Mouse (Mus musculus): Measurements from ENCODE around the gene Arpc5. TPM values are rescaled to one million over a fixed set of nuclear protein-coding genes. Genes with fewer than 3 reads are reported as not detected.

Arpc5 gene
- total RNA-seq, 2 experiments from 2014 or later: 244 to 271 TPM

DNA sequence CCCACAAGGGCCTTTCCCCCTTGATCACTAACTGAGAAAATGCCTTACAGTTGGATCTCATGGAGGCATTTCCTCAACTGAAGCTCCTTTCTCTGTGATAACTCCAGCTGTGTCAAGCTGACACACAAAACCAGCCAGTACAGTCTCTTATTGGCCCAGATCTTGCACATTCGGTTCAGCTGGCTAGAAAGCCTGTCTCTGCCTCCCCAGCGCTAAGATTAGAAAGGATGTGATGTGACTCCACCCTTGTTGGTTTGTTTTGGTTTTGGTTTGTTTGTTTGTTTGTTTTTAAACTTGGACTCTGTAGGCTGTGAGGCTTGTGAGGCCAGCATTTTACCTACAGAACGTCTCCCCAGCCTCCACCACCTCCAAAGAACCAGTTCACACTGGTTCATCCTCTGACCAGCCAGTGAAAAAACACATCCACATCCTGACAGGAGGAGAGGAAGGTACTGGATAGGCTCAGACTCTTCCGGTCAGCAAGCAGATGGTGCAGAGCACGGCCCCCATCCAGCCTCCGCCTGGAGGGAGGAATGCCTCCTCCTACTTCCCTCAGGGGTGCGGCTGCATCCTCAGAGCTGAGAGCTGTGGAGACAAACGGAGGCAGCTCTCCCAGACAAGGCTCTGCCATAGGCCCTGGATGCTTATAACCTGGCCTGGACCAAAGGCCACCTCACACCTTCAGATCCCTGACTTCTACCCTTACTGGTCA, 43.4 kb downstream of the Arpc5 start:
- peak; percentile 26 for DNase-seq
- intact Hi-C loops (cut with DNase I): no loop called here

DNA sequence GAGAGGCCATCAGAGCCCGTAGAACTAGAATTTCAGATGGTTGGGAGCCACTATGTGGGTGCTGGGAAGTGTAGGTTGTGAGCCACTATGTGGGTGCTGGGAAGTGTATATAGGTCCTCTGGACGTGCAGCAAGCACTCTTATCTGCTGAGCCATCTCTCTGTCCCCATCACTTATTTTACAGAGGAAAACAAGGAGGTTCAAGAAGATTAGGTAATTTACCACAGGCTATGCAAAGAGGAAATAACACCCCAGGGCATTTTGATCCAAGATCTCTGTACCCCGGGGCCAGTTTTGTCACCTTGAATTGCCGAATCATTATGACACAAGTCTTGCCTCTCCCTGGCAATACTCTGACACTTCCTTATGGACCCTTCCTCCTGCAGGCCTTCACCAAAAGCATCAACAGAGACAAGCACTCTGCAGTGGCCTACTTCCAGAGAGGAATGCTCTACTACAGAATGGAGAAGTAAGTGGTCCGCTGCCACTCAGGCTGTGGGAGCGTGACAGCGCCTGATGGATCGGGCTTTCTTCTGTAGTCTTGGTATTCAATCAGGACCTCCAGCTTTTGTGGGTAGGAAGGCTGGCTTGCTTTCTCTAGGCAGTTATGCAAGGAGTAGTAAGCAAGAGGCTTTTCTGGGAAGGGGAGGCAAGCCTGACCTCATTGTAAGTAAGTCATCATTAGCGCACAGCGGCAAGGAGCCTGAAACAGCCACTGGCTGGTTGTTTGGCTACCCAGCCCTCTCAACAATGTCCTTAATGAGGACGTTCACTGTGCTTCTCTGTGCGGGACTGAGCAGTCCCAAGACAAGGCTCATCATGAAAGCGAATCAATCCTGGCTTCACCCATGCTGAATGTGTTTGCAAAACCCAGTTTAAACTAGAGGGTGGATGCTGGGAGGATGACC, 44.4 kb downstream of the Arpc5 start:
- intact Hi-C loops (cut with DNase I): no loop called here
- DNase-seq: no peak

DNA sequence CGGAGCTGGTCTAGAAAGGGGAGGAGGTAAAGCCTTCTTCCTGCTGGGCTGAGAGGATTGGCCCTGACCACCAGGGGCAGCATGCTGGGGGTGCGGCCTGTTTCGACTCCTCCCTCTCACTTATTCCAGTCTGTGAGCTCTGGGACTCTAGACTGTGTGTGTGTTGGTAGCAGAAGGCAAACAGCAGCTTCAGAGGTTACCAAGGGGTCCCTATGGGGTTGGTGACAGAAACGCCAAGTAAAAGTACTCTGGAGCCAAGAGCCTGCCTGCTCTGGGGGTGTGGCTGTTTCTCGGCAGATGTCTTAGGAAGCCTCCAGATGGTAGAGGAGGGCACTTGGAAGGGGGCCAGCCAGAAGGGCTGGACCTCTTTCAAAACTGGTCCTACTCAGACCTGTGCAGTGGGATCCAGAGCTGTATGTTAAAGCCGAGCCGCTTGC, 48.9 kb downstream of the Arpc5 start:
- intact Hi-C loops (cut with DNase I): loop anchor here (5.0 kb wide), 1 partner anchor 577 kb away; no protein-coding TSS in a partner anchor
- peak; percentile 85 for DNase-seq

DNA sequence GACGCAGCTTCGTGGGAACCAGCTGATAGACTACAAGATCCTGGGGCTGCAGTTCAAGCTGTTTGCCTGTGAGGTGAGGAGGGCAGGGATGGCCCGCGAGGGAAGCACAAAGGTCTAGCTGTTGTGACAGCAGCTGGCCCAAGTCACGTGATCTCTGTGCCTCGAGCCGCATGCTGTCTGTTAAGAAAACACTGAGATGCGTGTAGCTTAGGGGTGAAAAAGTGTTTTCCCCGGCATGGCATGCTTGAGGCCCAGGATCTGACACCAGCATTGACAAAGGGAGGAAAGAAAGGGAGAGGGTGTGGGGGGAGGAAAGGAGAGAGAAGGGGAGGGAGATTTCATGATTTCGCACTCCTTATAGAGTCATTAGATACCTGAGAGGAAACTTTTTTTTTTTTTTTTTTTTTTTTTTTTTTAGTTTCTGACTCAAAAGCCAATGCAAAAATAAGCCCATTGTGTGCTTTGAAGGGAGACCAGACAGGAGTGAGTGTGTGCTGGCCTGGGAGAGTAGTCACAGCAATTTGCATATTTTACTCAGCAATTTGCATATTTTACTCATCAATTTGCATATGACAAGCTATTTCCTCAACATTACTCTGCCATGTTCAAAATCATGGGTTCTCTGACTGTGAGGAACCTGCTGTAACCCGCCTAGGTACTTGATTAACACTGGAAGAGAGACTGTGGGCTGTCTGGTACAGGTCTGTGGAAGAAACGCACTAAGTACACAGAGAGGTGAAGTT, 50.9 kb downstream of the Arpc5 start:
- intact Hi-C loops (cut with DNase I): loop anchor here (5.0 kb wide), 1 partner anchor 575 kb away; no protein-coding TSS in a partner anchor
- peak; percentile 25 for DNase-seq

DNA sequence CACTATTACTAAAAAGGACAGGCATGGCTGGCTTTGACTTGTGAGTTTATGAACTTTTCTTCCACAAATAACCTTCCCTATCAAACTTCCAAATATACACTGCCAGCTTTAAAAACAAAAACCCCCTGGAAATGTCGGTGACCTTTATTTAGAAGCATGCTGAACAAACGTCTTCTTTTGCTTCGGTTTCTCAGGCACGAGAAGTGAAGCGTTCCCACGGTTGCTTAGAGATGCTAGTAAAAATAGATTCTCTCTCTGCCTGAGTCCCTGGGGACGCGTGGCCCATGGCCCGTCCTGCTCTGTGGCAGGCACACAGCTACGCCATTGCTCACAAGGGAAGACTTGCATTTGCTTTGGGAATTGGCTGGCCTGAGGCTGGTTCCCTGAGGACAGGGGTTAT, 51.5 kb downstream of the Arpc5 start:
- intact Hi-C loops (cut with DNase I): loop anchor here (5.0 kb wide), 1 partner anchor 575 kb away; no protein-coding TSS in a partner anchor
- peak; percentile 38 for DNase-seq

DNA sequence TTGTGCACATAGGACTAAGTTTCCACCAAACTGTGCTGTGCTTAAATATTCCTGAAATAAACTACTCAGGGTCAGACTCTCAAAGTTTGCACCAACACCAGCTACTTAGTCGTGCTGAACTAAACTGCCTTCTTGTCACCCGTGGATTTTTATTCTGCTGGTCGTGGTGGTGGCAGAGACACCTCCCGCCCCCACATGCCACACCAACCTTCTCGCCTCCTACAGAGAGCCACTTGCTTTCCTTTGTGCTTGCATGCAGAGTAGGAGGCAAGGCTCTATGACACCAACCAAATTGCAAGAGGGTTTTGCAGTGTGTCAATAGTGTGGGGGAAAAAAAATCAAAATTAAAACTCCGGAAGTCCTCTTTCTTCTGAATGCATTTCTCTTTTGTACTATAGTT, 53.2 kb downstream of the Arpc5 start:
- intact Hi-C loops (cut with DNase I): loop anchor here (5.0 kb wide), 1 partner anchor 573 kb away; no protein-coding TSS in a partner anchor
- DNase-seq: no peak

DNA sequence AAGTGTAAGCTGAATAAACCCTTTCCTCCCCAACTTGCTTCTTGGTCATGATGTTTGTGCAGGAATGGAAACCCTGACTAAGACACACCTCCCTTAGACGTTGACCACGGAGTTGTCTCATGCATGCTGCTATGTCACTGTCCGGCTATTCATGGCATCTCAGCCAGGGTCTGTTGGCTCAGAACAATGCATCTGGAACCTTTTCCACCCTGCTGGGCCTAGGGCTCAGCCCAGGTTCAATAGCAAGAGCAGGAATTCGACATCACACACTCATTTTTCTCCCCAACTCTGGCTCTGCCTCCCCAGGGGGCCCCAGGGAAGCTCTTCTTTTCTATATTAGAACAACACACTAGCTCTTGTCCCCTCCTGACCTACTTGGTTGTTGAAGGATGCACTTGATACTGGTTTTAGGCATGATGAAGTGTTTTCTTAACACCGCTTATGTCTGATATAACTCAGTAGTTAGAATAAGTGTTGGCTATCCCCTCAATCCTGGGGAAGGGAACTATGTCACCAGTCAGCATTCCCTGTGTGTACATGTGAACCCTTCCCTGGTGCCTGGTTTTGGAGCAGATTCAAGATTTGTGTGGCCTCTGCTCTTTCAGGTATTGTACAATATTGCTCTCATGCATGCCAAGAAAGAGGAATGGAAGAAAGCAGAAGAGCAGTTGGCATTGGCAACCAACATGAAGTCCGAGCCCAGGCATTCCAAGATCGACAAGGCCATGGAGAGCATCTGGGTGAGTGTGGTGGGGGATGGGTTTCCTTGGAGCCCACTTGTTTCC, 54.8 kb downstream of the Arpc5 start:
- intact Hi-C loops (cut with DNase I): no loop called here
- no peak for DNase-seq

DNA sequence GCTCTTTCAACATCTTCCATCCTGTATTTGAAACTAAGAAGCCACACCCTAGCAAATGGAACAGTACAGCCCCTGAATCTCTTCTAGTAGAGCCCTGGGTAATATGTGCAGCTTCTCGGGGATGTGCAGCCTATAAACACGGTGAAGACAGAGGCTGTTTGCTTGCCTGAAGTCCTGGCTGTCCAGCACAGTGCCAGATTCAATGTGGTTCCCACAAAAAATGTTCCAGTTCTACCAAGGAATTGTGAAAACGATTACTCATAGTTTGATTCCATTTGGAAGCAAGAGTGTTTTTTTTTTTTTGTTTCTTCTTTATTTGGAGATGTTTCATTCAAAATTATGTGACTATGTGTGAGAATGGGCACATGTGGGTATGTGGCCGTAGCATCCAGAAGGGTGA, 55.4 kb downstream of the Arpc5 start:
- DNase-seq: no peak
- intact Hi-C loops (cut with DNase I): no loop called here

DNA sequence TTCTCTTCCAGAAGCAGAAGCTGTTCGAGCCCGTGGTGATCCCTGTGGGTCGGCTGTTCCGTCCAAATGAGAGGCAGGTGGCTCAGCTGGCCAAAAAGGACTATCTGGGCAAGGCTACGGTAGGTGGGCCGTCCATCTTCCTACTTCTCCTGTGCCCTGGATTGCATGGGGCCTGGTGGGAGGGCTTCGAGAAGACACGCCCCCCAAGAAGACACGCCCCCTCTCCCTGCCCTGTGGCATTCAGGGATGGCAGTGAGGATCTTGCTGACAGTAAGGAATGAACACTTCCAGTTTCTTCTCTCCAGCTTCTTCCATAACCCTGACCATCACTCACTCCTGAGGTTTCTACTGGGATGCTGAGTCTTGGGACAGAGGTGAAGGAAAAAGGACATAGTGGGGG, 57.9 kb downstream of the Arpc5 start:
- intact Hi-C loops (cut with DNase I): no loop called here
- no peak for DNase-seq

Other genes with a start within 250 kb of the Arpc5 start
- not detected for gene Apobec4, start 16.0 kb upstream of the Arpc5 start, total RNA-seq (2021)
- gene Rgl1, start 191 bp upstream of the Arpc5 start, total RNA-seq (2021): 10 to 100 TPM; 45.6 to 55.2 TPM
- 1 to 10 TPM; 1.9 to 2.2 TPM for gene Ncf2, start 33.7 kb downstream of the Arpc5 start, total RNA-seq (2021)
- gene Smg7, start 136.1 kb downstream of the Arpc5 start, total RNA-seq (2021): 10 to 100 TPM; 80.8 to 84.8 TPM
- 100 to 1,000 TPM; 152 to 155 TPM for gene Nmnat2, start 188.5 kb downstream of the Arpc5 start, total RNA-seq (2021)